Mouse (Mus musculus) kidney, embryonic 16.5 days (tissue): ENCODE measurements at regions not wholly inside any gene's neighbourhood (a gene's known extent, or its start where the extent isn't known, plus 50 kb on each side); places are given as distances from the start of the nearest gene placed in this dataset.

ENCODE experiments used
- ATAC-seq: fragments of 200-750 bp; cut with Nextera tagmentation; 2 replicates; pipeline ENCODE4 v1.8.0; 2017; ENCODE audit warnings: moderate TSS enrichment; ENCODE audit not compliant: low FRiP score, low TSS enrichment
- H3K27ac ChIP-seq: fragments of 300-500 bp; sonication (generic); 2 replicates; pipeline ENCODE4 v1.5.1; 2014; ENCODE audit warnings: low read length
- H3K27me3 ChIP-seq: fragments of 300-500 bp; sonication (generic); 2 replicates; pipeline ENCODE4 v1.6.1; 2014; ENCODE audit warnings: low read length, control low read depth, mixed read lengths; ENCODE audit not compliant: insufficient read depth
- H3K36me3 ChIP-seq: fragments of 300-500 bp; sonication (generic); 2 replicates; pipeline ENCODE4 v1.6.1; 2014; ENCODE audit warnings: low read length, control low read depth, mixed read lengths; ENCODE audit not compliant: insufficient read depth
- H3K4me1 ChIP-seq: fragments of 300-500 bp; sonication (generic); 2 replicates; pipeline ENCODE4 v1.6.1; 2014; ENCODE audit warnings: low read length, control low read depth, mixed read lengths; ENCODE audit not compliant: insufficient read depth
- H3K4me2 ChIP-seq: fragments of 300-500 bp; sonication (generic); replicated peaks from 2 replicates; pipeline ENCODE4 v1.6.1; 2014; ENCODE audit warnings: low read depth, low read length
- H3K4me3 ChIP-seq: fragments of 300-500 bp; sonication (generic); 2 replicates; pipeline ENCODE4 v1.5.1; 2014; ENCODE audit warnings: mild to moderate bottlenecking, low read length
- H3K9ac ChIP-seq: fragments of 300-500 bp; sonication (generic); replicated peaks from 2 replicates; pipeline ENCODE4 v1.6.1; 2014; ENCODE audit warnings: low read length
- H3K9me3 ChIP-seq: fragments of 300-500 bp; sonication (generic); 2 replicates; pipeline ENCODE4 v1.6.1; 2016; ENCODE audit warnings: low read length, control low read depth
- WGBS: fragments of 180-500 bp; shearing (Covaris S2); extraction: QIAGEN DNeasy Blood & Tissue Kit; methylation state at CpG from one replicate; pipeline ENCODE4 v1.1.7; 2014; 5-methylcytosine and 5-hydroxymethylcytosine counted together

DNA sequence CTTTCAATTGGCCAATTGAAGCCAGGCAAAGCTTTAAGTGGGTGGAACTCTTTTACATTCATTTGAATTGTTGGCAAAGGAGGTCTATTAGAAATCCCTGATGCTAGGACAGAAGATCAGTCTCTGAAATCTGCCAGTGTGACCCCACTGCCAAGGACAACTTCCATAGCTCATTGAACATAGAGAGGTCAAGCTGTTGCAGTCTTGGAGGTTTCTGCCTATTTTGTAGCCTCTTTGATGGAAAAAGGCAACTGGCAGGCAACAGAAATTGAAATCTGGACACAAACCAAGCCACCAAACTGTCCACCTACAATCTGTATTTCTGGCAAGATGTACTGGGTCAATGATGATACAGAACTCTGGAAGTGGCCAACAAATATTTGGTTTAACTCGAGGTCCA, 765.3 kb downstream of the Cdh8 start:
- no peaks in the 10 kb centered on the region for H3K36me3 ChIP-seq
- WGBS = 98% methylated on average over 1 of the region's 1 CpGs
- H3K4me1 ChIP-seq = no peaks in the 10 kb centered on the region
- no peak overlapping the region for H3K27ac ChIP-seq
- no peak overlapping the region for H3K4me2 ChIP-seq
- ATAC-seq = no peak
- H3K4me3 ChIP-seq = no peak overlapping the region
- H3K9ac ChIP-seq = no peak overlapping the region
- H3K27me3 ChIP-seq = no peaks in the 10 kb centered on the region
- no peaks in the 10 kb centered on the region for H3K9me3 ChIP-seq

DNA sequence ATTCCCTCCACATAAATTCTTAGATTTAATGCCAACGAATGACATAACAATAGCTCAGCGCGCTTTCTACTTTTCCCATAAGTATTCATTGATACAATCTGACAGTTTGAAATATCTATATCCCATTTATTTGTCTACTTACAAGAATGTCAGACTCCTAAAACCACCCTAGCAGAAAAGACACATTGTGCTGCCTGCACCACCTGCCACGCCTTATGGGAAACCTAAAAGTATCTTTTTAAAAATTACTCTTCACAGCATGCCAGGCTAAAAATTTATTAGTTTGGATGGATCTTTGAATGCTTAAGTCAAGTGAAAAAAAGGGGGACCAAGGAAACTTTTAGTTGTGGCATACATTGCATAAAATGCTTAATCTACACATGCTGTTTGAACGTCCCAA, 788.1 kb downstream of the Cdh8 start:
- no peak for ATAC-seq
- Histone ChIP-seq H3K27ac (no peak overlapping the region), H3K27me3 (no peaks in the 10 kb centered on the region), H3K4me1 (no peaks in the 10 kb centered on the region), H3K9ac (no peak overlapping the region), H3K36me3 (no peaks in the 10 kb centered on the region), H3K9me3 (no peaks in the 10 kb centered on the region), H3K4me3 (no peak overlapping the region), H3K4me2 (no peak overlapping the region)
- WGBS = 75% methylated on average over 5 of the region's 5 CpGs

DNA sequence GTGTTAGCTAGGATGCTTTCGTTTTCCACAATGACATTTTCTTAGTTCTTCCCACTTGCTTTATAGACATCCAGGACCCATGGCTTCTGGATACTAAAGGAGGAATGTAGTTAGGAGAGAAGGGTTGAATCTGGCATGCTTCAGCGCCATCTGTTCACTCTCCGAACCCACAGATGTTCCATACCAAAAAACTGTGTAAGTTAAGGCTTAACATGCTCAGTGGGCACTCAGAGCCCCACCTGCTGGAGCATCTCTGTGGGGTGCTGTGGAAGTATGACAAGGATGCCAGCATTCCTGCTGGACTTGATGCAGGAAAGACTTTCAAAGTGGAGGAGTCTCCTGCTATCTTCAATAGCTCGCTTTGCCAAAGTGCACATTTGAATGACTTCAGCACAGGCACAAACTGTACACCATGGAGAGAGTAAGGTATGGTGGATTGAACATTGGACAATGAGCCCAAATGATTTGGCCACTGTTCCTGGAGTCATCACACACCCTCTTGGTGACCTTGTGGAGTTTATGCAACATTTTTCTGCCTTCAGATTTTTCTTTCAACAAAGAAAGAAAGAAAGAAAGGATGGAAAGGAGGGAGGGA, 802.3 kb downstream of the Cdh8 start:
- Histone ChIP-seq H3K9ac (no peak overlapping the region), H3K4me3 (no peak overlapping the region), H3K4me1 (no peaks in the 10 kb centered on the region), H3K4me2 (no peak overlapping the region), H3K27me3 (no peaks in the 10 kb centered on the region), H3K36me3 (no peaks in the 10 kb centered on the region), H3K27ac (no peak overlapping the region), H3K9me3 (no peaks in the 10 kb centered on the region)
- ATAC-seq = no peak
- 81% methylated on average over 4 of the region's 4 CpGs for WGBS

DNA sequence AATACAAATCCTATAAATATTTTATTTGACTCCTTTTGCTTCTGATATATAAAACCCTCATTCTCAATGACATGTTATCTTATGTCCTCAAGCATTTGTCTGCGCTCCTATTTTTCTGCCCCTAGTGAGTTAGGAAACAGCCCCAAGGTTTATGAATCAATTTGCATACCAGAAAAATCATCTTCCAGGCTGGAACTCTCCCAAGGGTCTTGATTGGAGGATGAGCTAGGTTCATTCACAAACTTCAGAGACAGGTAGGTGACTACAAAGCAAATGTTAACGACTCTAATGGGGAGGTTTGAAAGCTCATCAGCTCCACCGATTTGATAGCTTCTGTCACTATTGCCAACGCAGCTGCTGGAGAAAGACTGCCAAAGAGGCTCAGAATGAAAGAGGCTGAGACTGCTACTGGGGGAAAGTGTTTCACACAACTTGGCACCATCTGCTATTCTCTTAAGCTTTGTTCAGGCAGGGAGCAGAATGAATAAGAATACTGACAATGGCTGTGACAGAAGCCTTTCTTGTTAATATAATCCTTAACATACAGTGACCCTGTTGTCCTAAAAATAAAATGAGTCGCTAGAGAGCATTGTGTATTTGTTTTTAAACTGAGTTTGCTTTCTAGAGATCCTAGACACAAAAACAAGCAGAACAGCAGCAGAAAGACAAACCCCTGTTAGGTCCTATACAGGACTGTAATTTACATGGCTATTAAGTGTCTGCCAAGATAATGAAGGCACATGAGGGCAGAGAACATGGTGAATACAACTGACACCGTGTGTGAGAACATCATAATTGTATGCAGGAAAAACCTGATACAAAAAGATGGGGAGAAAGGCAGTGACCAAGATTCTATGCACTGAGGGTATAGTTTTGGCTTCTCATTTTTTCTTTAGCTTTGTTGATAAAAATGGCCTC, 843.4 kb downstream of the Cdh8 start:
- Histone ChIP-seq H3K36me3 (no peaks in the 10 kb centered on the region), H3K9ac (no peak overlapping the region), H3K27me3 (no peaks in the 10 kb centered on the region), H3K9me3 (no peaks in the 10 kb centered on the region), H3K4me2 (no peak overlapping the region), H3K4me1 (no peaks in the 10 kb centered on the region), H3K27ac (no peak overlapping the region), H3K4me3 (no peak overlapping the region)
- 60% methylated on average over 6 of the region's 6 CpGs for WGBS
- ATAC-seq = no peak

DNA sequence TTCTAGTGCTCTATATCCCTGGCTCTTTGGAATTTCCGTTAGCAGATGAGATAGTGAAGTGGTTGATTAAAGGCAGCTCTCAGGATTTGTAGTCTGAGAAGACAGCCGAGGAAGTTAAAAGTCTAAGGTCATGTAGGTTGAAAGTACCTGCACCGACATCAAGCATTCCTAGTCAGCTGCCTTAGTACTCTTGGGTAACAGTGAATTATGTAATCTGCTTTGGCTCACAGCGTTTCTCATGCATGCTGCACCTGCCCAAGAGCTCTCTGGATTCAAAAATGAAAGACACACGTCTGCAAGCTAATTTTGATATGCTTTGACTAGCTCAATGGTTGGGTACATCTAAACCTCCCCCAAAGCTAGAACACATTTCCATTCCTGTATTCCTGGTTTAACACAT, 849.6 kb downstream of the Cdh8 start:
- H3K9ac ChIP-seq = no peak overlapping the region
- H3K27ac ChIP-seq = no peak overlapping the region
- H3K27me3 ChIP-seq = no peaks in the 10 kb centered on the region
- H3K4me1 ChIP-seq = no peaks in the 10 kb centered on the region
- WGBS = 70% methylated on average over 5 of the region's 5 CpGs
- ATAC-seq = no peak
- no peaks in the 10 kb centered on the region for H3K36me3 ChIP-seq
- no peak overlapping the region for H3K4me3 ChIP-seq
- H3K9me3 ChIP-seq = no peaks in the 10 kb centered on the region
- no peak overlapping the region for H3K4me2 ChIP-seq

DNA sequence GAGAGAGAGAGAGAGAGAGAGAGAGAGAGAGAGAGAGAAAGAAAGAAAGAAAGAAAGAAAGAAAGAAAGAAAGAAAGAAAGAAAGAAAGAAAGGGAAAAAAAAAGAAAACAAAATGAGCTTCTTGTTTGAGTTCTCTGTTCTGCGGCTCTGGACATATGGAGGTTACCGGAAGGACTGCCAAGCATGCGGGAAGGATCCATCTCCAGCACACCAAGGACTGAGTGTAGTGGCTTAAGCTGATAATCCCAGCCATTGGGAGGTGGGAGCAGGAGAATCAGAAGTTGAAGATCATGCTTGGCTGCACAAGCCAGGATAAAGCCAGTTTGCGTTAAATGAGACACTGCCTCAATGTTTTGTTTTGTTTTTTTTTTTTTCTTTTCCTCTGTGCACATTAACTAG, 897.8 kb downstream of the Cdh8 start:
- Histone ChIP-seq H3K27me3 (no peaks in the 10 kb centered on the region), H3K4me3 (no peak overlapping the region), H3K9ac (no peak overlapping the region), H3K9me3 (no peaks in the 10 kb centered on the region), H3K36me3 (no peaks in the 10 kb centered on the region), H3K4me2 (no peak overlapping the region), H3K27ac (no peak overlapping the region), H3K4me1 (no peaks in the 10 kb centered on the region)
- WGBS = 78% methylated on average over 4 of the region's 4 CpGs
- ATAC-seq = no peak

DNA sequence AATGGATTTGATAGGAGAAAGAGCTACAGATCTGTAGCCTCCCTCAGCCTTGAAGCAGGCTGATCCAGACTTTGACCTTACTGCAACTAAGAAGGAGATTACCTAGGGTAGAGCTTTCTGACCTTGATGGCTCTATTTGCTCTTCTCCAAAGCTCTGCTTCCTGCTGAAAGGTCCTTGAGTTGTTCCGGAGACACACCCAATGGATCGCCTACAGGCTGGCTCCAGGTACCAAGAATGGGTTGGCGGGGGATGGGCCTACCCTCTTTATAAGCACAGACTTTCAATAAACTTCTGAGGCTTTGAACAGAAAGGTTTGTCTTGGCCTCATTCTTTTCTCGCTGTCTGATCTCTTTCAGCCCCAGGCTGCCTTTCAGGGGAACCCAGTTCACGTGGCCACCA, 901.0 kb downstream of the Cdh8 start:
- H3K27ac ChIP-seq = no peak overlapping the region
- no peaks in the 10 kb centered on the region for H3K4me1 ChIP-seq
- no peak for ATAC-seq
- H3K36me3 ChIP-seq = no peaks in the 10 kb centered on the region
- no peaks in the 10 kb centered on the region for H3K27me3 ChIP-seq
- H3K4me2 ChIP-seq = no peak overlapping the region
- no peak overlapping the region for H3K4me3 ChIP-seq
- no peaks in the 10 kb centered on the region for H3K9me3 ChIP-seq
- no peak overlapping the region for H3K9ac ChIP-seq
- 83% methylated on average over 5 of the region's 5 CpGs for WGBS

DNA sequence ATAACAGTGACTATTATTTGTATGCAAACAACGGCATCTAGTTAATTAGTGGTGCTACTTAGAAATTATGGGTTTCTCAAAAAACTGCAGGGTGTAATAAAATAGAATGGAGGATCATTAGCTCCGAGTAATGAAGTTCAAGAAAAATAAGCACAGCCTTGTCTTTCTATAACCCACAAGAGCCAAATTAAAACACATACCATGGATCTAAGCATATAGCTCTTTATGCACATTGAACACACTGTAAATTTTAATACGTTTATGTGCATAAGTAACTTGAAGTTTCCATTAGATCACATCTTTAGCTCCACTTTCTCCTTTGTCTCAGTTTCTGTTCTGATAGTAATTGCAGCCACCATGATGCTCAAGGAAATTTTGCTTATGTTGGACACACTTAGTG, 919.5 kb downstream of the Cdh8 start:
- ATAC-seq = no peak
- 85% methylated on average over 3 of the region's 3 CpGs for WGBS

DNA sequence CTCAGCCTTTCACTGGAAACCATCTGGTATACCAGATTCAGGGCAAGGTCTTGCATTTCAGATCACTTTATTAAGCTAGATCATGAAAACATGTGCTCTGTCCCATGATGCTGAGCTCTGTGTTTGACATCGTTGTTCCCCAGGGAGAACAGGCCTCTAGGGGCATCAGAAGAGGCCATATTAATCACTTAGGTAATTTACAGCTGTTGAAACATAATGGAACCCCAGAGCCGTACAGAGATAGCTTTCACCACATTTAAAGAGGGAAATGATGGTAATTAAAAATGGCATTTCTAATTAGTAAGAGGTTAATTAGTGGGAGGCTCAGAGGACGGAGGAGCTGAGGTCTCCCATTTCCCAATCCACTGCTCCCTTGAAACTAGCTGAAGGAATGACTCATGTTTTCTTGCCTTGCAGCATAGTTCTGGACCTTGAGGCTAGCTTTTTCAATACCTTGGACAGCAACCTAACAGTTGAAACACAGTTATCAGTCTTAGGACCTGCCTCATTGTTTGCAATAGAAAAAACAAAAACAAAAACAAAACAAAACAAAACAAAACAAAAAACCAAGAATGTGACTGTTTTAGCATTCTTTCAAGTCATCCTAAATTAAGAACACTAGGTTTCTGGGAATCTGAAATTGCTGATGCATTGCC, 952.8 kb downstream of the Cdh8 start:
- no peak overlapping the region for H3K9ac ChIP-seq
- ATAC-seq = no peak
- no peaks in the 10 kb centered on the region for H3K36me3 ChIP-seq
- H3K4me3 ChIP-seq = no peak overlapping the region
- no peak overlapping the region for H3K27ac ChIP-seq
- H3K27me3 ChIP-seq = no peaks in the 10 kb centered on the region
- H3K4me2 ChIP-seq = no peak overlapping the region
- H3K4me1 ChIP-seq = no peaks in the 10 kb centered on the region
- WGBS = 52% methylated on average over 3 of the region's 3 CpGs
- H3K9me3 ChIP-seq = no peaks in the 10 kb centered on the region

More for the DNA sequence above, 919.5 kb downstream of the Cdh8 start:
- no peak overlapping the region for H3K4me2 ChIP-seq
- H3K36me3 ChIP-seq = no peaks in the 10 kb centered on the region
- no peak overlapping the region for H3K9ac ChIP-seq
- no peaks in the 10 kb centered on the region for H3K4me1 ChIP-seq
- H3K4me3 ChIP-seq = no peak overlapping the region
- no peaks in the 10 kb centered on the region for H3K9me3 ChIP-seq
- H3K27ac ChIP-seq = no peak overlapping the region
- no peaks in the 10 kb centered on the region for H3K27me3 ChIP-seq

DNA sequence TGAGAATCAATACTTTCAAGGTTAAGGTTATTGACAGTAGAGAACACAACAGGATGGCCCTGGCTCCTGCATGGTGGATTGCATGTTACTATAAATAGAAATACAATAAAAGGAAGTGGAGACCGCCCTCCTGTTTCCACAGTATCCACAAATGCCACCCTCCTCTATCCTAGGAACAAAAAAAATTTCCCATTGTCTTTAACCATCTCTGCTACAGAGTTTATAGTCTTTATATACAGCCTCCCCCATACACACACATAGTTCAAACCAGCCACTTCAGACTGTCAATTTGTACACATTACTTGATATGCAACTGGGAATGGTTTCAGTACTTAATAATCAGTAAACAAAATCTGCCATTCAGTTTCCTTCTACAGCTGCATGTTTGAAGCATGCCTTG, 960.7 kb downstream of the Cdh8 start:
- no peak overlapping the region for H3K27ac ChIP-seq
- H3K36me3 ChIP-seq = no peaks in the 10 kb centered on the region
- 94% methylated on average over 1 of the region's 1 CpGs for WGBS
- H3K9me3 ChIP-seq = no peaks in the 10 kb centered on the region
- ATAC-seq = no peak
- H3K4me2 ChIP-seq = no peak overlapping the region
- no peaks in the 10 kb centered on the region for H3K4me1 ChIP-seq
- H3K27me3 ChIP-seq = no peaks in the 10 kb centered on the region
- H3K4me3 ChIP-seq = no peak overlapping the region
- no peak overlapping the region for H3K9ac ChIP-seq
